Mouse (Mus musculus) stomach, embryonic 15.5 days (tissue): Measurements from ENCODE around the gene Tshb. TPM values are rescaled to one million over a fixed set of nuclear protein-coding genes. Genes with fewer than 3 reads are reported as not detected.

Experiments used
- ATAC-seq: fragments of 200-750 bp; cut with Nextera tagmentation; 2 replicates; pipeline ENCODE4 v1.8.0; 2017; ENCODE audit warnings: low read depth, moderate number of reproducible peaks, moderate TSS enrichment; ENCODE audit not compliant: insufficient read depth, low FRiP score
- H3K27ac ChIP-seq: fragments of 300-500 bp; sonication (generic); 2 replicates; pipeline ENCODE4 v1.5.1; 2015; ENCODE audit warnings: mild to moderate bottlenecking, inconsistent platforms
- H3K27me3 ChIP-seq: fragments of 300-500 bp; sonication (generic); replicated peaks from 2 replicates; pipeline ENCODE4 v1.6.1; 2015; ENCODE audit warnings: inconsistent platforms
- H3K36me3 ChIP-seq: fragments of 300-500 bp; sonication (generic); 2 replicates; pipeline ENCODE4 v1.6.1; 2015; ENCODE audit warnings: inconsistent platforms
- H3K4me1 ChIP-seq: fragments of 300-500 bp; sonication (generic); 2 replicates; pipeline ENCODE4 v1.6.1; 2015; ENCODE audit warnings: inconsistent platforms
- H3K4me2 ChIP-seq: fragments of 300-500 bp; sonication (generic); 2 replicates; pipeline ENCODE4 v1.6.1; 2015; ENCODE audit warnings: mild to moderate bottlenecking, inconsistent platforms
- H3K4me3 ChIP-seq: fragments of 300-500 bp; sonication (generic); replicated peaks from 2 replicates; pipeline ENCODE4 v1.5.1; 2015; ENCODE audit warnings: inconsistent platforms
- H3K9ac ChIP-seq: fragments of 300-500 bp; sonication (generic); 2 replicates; pipeline ENCODE4 v1.6.1; 2015; ENCODE audit warnings: inconsistent platforms
- H3K9me3 ChIP-seq: fragments of 300-500 bp; sonication (generic); 2 replicates; pipeline ENCODE4 v1.6.1; 2016; ENCODE audit warnings: inconsistent platforms
- WGBS: fragments of 180-500 bp; shearing (Covaris S2); methylation state at CpG from one replicate; pipeline ENCODE4 v1.1.7; 2015; 5-methylcytosine and 5-hydroxymethylcytosine counted together
- polyA plus RNA-seq: library from polyadenylated mRNA; unstranded; fragments of >200 nt; fragmentation: Nextera tagmentation; extraction: Ambion mirVana; gene quantifications from 2 replicates; pipeline ENCODE4 v1.2.1, GENCODE M21; 2015

Gene Tshb
- polyA plus RNA-seq: 0.06 and 0.10 TPM in 2 replicates

DNA sequence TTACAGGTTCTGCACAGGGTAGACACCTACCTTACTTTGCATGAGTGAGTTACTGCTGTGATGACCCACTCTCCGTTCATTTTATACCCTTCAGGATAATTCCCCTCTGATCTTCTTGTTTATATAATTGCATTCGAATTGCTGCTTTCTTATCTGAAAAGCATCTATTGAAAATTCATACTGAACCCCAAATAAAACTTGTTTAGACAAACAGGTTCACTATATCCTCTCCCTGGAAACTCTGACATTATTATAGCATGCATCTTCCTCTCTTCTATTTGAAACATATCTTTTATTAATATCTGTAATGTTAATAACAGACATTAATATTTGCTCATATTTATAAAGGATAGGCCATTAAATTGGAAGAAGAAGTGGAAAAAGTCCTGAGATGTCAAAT, at the start of gene Tshb:
TSS of gene Tshb (minus strand) at position 101 of the 400 bp plus-strand sequence.
- Histone ChIP-seq H3K36me3 (no peaks in the 10 kb centered on the region), H3K9ac (no peak within 1 kb of the TSS), H3K4me3 (no peak within 1 kb of the TSS), H3K4me2 (no peak within 1 kb of the TSS), H3K9me3 (no peaks in the 10 kb centered on the region), H3K27me3 (no peaks in the 10 kb centered on the region), H3K4me1 (no peaks in the 10 kb centered on the region), H3K27ac (no peak within 1 kb of the TSS)
- no peak for ATAC-seq
- 73% methylated on average over 2 of the region's 2 CpGs for WGBS

GRCm38 (mm10) chr3:102803937-102804336, 21.4 kb upstream of the Tshb start:
- Histone ChIP-seq H3K27me3 (no peaks in the 10 kb centered on the region), H3K9ac (no peak overlapping the region), H3K4me3 (no peak overlapping the region), H3K4me1 (no peaks in the 10 kb centered on the region), H3K27ac (no peak overlapping the region), H3K4me2 (no peak overlapping the region), H3K36me3 (no peaks in the 10 kb centered on the region), H3K9me3 (no peaks in the 10 kb centered on the region)
- WGBS: 11% methylated on average over 3 of the region's 3 CpGs
- ATAC-seq: no peak

DNA sequence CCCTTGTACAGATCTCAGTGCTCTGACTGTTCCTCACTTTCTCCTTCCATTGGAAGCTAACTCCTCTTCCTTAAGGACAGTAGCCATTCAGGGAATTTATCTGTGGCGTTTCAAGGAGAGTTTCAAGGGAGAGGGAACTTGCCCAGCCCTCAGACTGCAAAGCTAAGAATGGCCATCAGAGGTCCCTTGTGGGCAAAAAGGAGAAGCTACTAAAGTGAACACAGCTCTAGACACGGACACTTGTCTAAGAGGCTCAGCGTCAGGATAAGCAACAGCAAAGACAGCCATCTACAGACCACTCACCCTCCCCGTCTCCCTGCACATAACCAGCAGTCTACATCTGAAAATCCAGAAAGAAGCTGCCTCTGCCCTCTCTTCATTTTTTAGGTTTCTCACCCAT, 4.9 kb upstream of the Tshb start:
- H3K27ac ChIP-seq: no peak overlapping the region
- no peaks in the 10 kb centered on the region for H3K4me1 ChIP-seq
- no peak overlapping the region for H3K9ac ChIP-seq
- no peaks in the 10 kb centered on the region for H3K36me3 ChIP-seq
- ATAC-seq: no peak
- H3K4me2 ChIP-seq: no peak overlapping the region
- WGBS: 26% methylated on average over 4 of the region's 4 CpGs
- H3K4me3 ChIP-seq: no peak overlapping the region
- H3K9me3 ChIP-seq: no peaks in the 10 kb centered on the region
- H3K27me3 ChIP-seq: no peaks in the 10 kb centered on the region

DNA sequence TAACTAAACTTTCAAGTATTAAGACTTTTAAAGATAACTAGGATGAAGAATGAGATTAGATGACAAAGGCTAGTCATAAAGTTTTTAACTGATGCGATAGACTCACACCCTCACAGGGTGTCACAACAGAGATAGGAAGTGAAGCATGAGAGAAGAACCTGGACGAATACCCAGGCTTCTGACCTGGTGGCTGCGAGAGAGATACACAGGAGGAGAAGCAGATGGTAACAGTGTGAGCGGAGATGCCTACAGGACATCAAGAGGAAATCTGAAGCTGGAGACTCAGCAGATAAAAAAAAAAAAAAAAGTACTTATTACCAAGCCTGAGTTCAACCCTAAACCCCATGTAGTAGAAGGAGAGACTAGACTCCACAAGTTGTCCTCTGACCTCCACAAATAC, 9.5 kb downstream of the Tshb start:
- no peak overlapping the region for H3K4me3 ChIP-seq
- no peak overlapping the region for H3K27ac ChIP-seq
- no peak overlapping the region for H3K9ac ChIP-seq
- H3K27me3 ChIP-seq: no peaks in the 10 kb centered on the region
- no peaks in the 10 kb centered on the region for H3K4me1 ChIP-seq
- no peaks in the 10 kb centered on the region for H3K36me3 ChIP-seq
- H3K9me3 ChIP-seq: no peaks in the 10 kb centered on the region
- H3K4me2 ChIP-seq: no peak overlapping the region
- 79% methylated on average over 4 of the region's 4 CpGs for WGBS
- ATAC-seq: no peak

DNA sequence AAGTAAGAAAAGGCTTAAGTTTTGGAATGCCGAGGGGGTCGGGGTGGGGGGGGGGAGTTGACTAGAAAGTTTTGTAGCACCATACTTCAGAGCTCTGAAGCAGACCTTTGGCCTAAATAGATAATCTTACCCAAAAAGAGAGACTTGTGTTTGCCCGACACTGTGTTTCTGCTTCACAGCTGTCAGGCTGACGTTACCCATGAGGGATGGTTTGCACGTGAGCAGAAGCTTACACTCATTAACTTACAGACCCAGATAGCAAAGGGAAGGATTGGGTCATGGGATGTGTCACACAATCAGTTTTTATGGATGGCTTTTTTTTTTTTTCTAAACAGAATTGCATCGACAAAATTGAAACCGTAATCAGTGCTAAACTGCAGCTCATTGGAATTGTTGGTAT, 17.7 kb downstream of the Tshb start:
- H3K9ac ChIP-seq: no peak overlapping the region
- 51% methylated on average over 7 of the region's 7 CpGs for WGBS
- no peak for ATAC-seq
- H3K36me3 ChIP-seq: 0 out of 2 replicates have a peak, but pooled peaks cover under 1% of the 10 kb centered on the region
- no peak overlapping the region for H3K4me2 ChIP-seq
- H3K27ac ChIP-seq: no peak overlapping the region
- H3K9me3 ChIP-seq: no peaks in the 10 kb centered on the region
- H3K4me3 ChIP-seq: no peak overlapping the region
- no peaks in the 10 kb centered on the region for H3K27me3 ChIP-seq
- H3K4me1 ChIP-seq: 0 out of 2 replicates have a peak, but pooled peaks cover 4% of the 10 kb centered on the region

- Histone ChIP-seq H3K27ac (no peak overlapping the region), H3K9ac (no peak overlapping the region), H3K4me1 (0 out of 2 replicates have a peak, but pooled peaks cover 4% of the 10 kb centered on the region), H3K4me3 (no peak overlapping the region), H3K4me2 (no peak overlapping the region), H3K9me3 (no peaks in the 10 kb centered on the region), H3K27me3 (no peaks in the 10 kb centered on the region), H3K36me3 (peaks cover 9% of the 10 kb centered on the region; the same call in 1 of the 2 replicates)
- no peak; the same call in 1 of the 2 replicates for ATAC-seq
- 32% methylated on average over 10 of the region's 10 CpGs for WGBS
These were observed 18.7 kb downstream of the Tshb start for GRCm38 (mm10) chr3:102763713-102764400.

DNA sequence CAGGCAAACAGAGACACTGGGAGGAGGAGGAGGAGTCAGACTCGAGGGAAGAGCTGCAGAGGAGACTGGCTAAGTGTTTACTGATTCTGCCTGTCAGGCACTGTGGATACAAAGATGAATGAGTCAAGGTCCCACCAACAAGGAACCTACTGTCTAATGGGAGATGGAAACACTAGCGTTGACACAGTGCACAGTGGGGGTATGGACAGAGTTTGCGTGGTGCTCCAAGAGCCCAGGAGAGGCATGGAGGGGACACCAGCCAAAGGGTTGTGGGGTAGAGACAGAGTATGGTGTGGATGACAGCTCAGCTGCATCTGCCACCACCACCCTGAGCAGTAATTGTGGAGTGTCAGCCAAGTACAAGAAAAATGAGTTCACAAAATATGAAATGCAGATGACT, 20.1 kb downstream of the Tshb start:
- H3K27ac ChIP-seq: no peak overlapping the region
- no peak overlapping the region for H3K9ac ChIP-seq
- ATAC-seq: no peak
- 0 out of 2 replicates have a peak, but pooled peaks cover 4% of the 10 kb centered on the region for H3K4me1 ChIP-seq
- no peaks in the 10 kb centered on the region for H3K9me3 ChIP-seq
- 36% methylated on average over 3 of the region's 3 CpGs for WGBS
- no peaks in the 10 kb centered on the region for H3K27me3 ChIP-seq
- H3K4me3 ChIP-seq: no peak overlapping the region
- H3K36me3 ChIP-seq: peaks cover 9% of the 10 kb centered on the region; the same call in 1 of the 2 replicates
- H3K4me2 ChIP-seq: no peak overlapping the region

- H3K36me3 ChIP-seq: peaks cover 9% of the 10 kb centered on the region; the same call in 1 of the 2 replicates
- H3K4me1 ChIP-seq: 0 out of 2 replicates have a peak, but pooled peaks cover 4% of the 10 kb centered on the region
- H3K9me3 ChIP-seq: no peaks in the 10 kb centered on the region
- no peak for ATAC-seq
- no peak overlapping the region for H3K9ac ChIP-seq
- no peak overlapping the region for H3K4me3 ChIP-seq
- H3K27ac ChIP-seq: no peak overlapping the region
- 79% methylated on average over 3 of the region's 3 CpGs for WGBS
- H3K4me2 ChIP-seq: no peak overlapping the region
- no peaks in the 10 kb centered on the region for H3K27me3 ChIP-seq
These were observed 22.3 kb downstream of the Tshb start for GRCm38 (mm10) chr3:102760236-102760635.

- Histone ChIP-seq H3K4me1 (0 out of 2 replicates have a peak, but pooled peaks cover under 1% of the 10 kb centered on the region), H3K27ac (no peak overlapping the region), H3K9ac (no peak overlapping the region), H3K27me3 (no peaks in the 10 kb centered on the region), H3K4me2 (no peak overlapping the region), H3K9me3 (no peaks in the 10 kb centered on the region), H3K36me3 (peaks cover 9% of the 10 kb centered on the region; the same call in 1 of the 2 replicates), H3K4me3 (no peak overlapping the region)
- 74% methylated on average over 6 of the region's 6 CpGs for WGBS
- no peak for ATAC-seq
These were observed 25.5 kb downstream of the Tshb start for GRCm38 (mm10) chr3:102757019-102757418.

DNA sequence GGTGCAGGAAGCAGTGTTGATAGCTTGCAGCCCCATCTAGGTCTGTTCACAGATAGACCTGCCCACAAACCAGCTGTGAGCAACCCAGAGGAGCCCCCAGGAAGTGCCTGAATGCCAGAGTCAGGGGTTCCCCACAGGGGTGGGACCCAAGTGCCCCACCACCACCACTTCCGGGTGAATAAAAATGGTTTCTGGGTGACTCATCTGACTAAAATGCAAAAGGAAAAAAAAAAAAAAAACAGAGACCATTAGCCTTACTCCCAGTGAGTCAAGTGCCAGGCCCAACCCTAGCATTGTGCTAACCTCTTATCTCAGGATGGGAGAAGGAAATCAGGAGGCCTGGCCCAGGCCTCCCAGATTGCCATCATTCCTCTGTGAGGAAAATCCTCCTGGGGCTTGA, 26.7 kb downstream of the Tshb start:
- H3K27ac ChIP-seq: peak overlapping the region; percentile 33; the same call in 1 of the 2 replicates
- no peaks in the 10 kb centered on the region for H3K9me3 ChIP-seq
- H3K4me1 ChIP-seq: 0 out of 2 replicates have a peak, but pooled peaks cover 3% of the 10 kb centered on the region
- H3K9ac ChIP-seq: no peak overlapping the region
- no peak overlapping the region for H3K4me3 ChIP-seq
- H3K27me3 ChIP-seq: no peaks in the 10 kb centered on the region
- ATAC-seq: peak; percentile 61; the same call in 1 of the 2 replicates
- H3K36me3 ChIP-seq: peaks cover 9% of the 10 kb centered on the region; the same call in 1 of the 2 replicates
- no peak overlapping the region for H3K4me2 ChIP-seq
- 47% methylated on average over 1 of the region's 1 CpGs for WGBS

GRCm38 (mm10) chr3:102752457-102752856, 30.1 kb downstream of the Tshb start:
- Histone ChIP-seq H3K27ac (peak overlapping the region; percentile 40; the same call in 1 of the 2 replicates), H3K4me1 (0 out of 2 replicates have a peak, but pooled peaks cover 3% of the 10 kb centered on the region), H3K9ac (no peak overlapping the region), H3K27me3 (no peaks in the 10 kb centered on the region), H3K4me3 (no peak overlapping the region), H3K9me3 (no peaks in the 10 kb centered on the region), H3K36me3 (no peaks in the 10 kb centered on the region), H3K4me2 (no peak overlapping the region)
- 60% methylated on average over 5 of the region's 5 CpGs for whole genome bisulfite sequencing
- ATAC-seq: 0 out of 2 replicates have a peak, but pooled peaks have one; percentile 36

DNA sequence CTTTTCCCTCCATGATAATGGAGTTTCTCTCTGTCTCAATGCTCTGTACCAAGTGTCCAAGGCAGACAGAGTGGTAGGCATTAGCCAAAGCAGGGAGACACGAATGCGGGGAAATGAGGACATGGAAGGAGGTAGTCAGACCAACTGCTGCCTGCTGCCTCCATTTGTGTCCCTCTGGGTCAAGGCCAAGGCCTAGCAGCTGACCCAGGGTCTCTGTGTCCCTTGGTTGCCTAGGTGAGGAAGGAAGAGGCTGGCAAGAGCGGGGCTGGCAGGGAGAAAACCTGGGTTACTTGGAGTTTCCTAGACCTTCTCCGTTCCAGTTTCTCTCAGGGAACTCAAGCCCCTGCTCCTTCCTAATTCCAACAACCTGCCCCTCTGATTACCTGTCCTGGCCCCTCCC, 30.5 kb downstream of the Tshb start:
- Histone ChIP-seq H3K9me3 (no peaks in the 10 kb centered on the region), H3K4me1 (0 out of 2 replicates have a peak, but pooled peaks cover 3% of the 10 kb centered on the region), H3K36me3 (no peaks in the 10 kb centered on the region), H3K27me3 (no peaks in the 10 kb centered on the region), H3K27ac (peak overlapping the region; percentile 40; the same call in 1 of the 2 replicates), H3K4me2 (no peak overlapping the region), H3K4me3 (no peak overlapping the region), H3K9ac (no peak overlapping the region)
- no peak for ATAC-seq
- 99% methylated on average over 4 of the region's 4 CpGs for WGBS
